12 mouse cellular contexts compared by ENCODE assay signal in genomic region chr12:36032419-36032818, GRCm38 (mm10). TPM values are rescaled to one million over a fixed set of nuclear protein-coding genes. Genes with fewer than 3 reads are reported as not detected.
DNase-seq lines count a peak whose midpoint lies in the region; ATAC-seq and TF ChIP-seq lines count a peak whose summit lies in the region.
"Had no signal": no experiment of that assay in that cellular context is flagged by ENCODE, and none has a peak within 500 bp of the region (broad histone marks: within the 10 kb centered on the region; RNA-seq: fewer than 3 reads in every experiment).

No protein-coding gene starts in this region.

- DNase-seq in embryonic facial prominence, embryonic 10.5 days (ENCODE audit: low spot score) = no peak
- no peak for DNase-seq in layer of hippocampus, adult 2 months (ENCODE audit: low spot score in 2 of 2)
- no peak for DNase-seq in layer of hippocampus, postnatal 10 days (ENCODE audit: low spot score in 2 of 2)
- DNase-seq in stomach, postnatal 0 days (ENCODE audit: low spot score) = no peak
- DNase-seq in adrenal gland, adult 8-10 months = no peak
- no peak for DNase-seq in frontal cortex, postnatal 36 days (ENCODE audit: low spot score in 2 of 2)
- DNase-seq: thymus, postnatal 14 days had no signal

- no peak overlapping the region for H3K4me2 ChIP-seq in embryonic facial prominence, embryonic 15.5 days (replicated peaks)
- H3K4me2 ChIP-seq in stomach, embryonic 14.5 days (replicated peaks; ENCODE audit: low read depth, low read length) = no peak overlapping the region
- no peak overlapping the region for H3K4me2 ChIP-seq in stomach, postnatal 0 days (replicated peaks; ENCODE audit: low read depth)
- H3K4me2 ChIP-seq: forebrain, embryonic 13.5 days had no signal

- H3K27ac ChIP-seq in embryonic facial prominence, embryonic 15.5 days (replicated peaks) = 0 out of 2 replicates have a peak overlapping the region, but pooled peaks have one; percentile 11
- no peak overlapping the region for H3K27ac ChIP-seq in embryonic facial prominence, embryonic 10.5 days (replicated peaks)
- H3K27ac ChIP-seq in layer of hippocampus, adult 2 months = peak overlapping the region; percentile 66
- peak overlapping the region; percentile 39; the same call in 1 of the 2 replicates for H3K27ac ChIP-seq in stomach, embryonic 14.5 days (ENCODE audit: low read length)
- no peak overlapping the region for H3K27ac ChIP-seq in stomach, postnatal 0 days (replicated peaks)
- H3K27ac ChIP-seq: forebrain, embryonic 13.5 days had no signal

- no peaks in the 10 kb centered on the region for H3K9me3 ChIP-seq in embryonic facial prominence, embryonic 15.5 days (replicated peaks)
- no peaks in the 10 kb centered on the region for H3K9me3 ChIP-seq in embryonic facial prominence, embryonic 10.5 days
- no peaks in the 10 kb centered on the region for H3K9me3 ChIP-seq in stomach, embryonic 14.5 days (ENCODE audit: control insufficient read depth, low read depth, low read length)
- H3K9me3 ChIP-seq in stomach, postnatal 0 days (ENCODE audit: control insufficient read depth, low read length) = no peaks in the 10 kb centered on the region

- no peak overlapping the region for H3K9ac ChIP-seq in embryonic facial prominence, embryonic 15.5 days
- no peak overlapping the region for H3K9ac ChIP-seq in stomach, embryonic 14.5 days (replicated peaks; ENCODE audit: low read depth, low read length)
- no peak overlapping the region for H3K9ac ChIP-seq in stomach, postnatal 0 days (ENCODE audit: low read length)
- H3K9ac ChIP-seq: forebrain, embryonic 13.5 days had no signal

- no peaks in the 10 kb centered on the region for H3K4me1 ChIP-seq in embryonic facial prominence, embryonic 15.5 days
- H3K4me1 ChIP-seq in embryonic facial prominence, embryonic 10.5 days = no peaks in the 10 kb centered on the region
- no peaks in the 10 kb centered on the region for H3K4me1 ChIP-seq in stomach, embryonic 14.5 days (ENCODE audit: control insufficient read depth, insufficient read depth, low read length)
- H3K4me1 ChIP-seq in stomach, postnatal 0 days (replicated peaks; ENCODE audit: control insufficient read depth, insufficient read depth) = no peaks in the 10 kb centered on the region
- H3K4me1 ChIP-seq: forebrain, embryonic 13.5 days had no signal

- H3K27me3 ChIP-seq in embryonic facial prominence, embryonic 15.5 days = no peaks in the 10 kb centered on the region
- H3K27me3 ChIP-seq in embryonic facial prominence, embryonic 10.5 days (replicated peaks; ENCODE audit: low read depth, poor library complexity, severe bottlenecking) = no peaks in the 10 kb centered on the region
- no peaks in the 10 kb centered on the region for H3K27me3 ChIP-seq in stomach, embryonic 14.5 days (ENCODE audit: control insufficient read depth, insufficient read depth, low read length)
- H3K27me3 ChIP-seq in stomach, postnatal 0 days (ENCODE audit: control insufficient read depth, insufficient read depth, low read length) = no peaks in the 10 kb centered on the region
- H3K27me3 ChIP-seq: forebrain, embryonic 13.5 days had no signal

- TF ChIP-seq CTCF in layer of hippocampus, adult 2 months (conservative IDR thresholded peaks at IDR 0.05) = 0 out of 2 replicates have a peak, but pooled peaks have one; percentile 2
- no peak for TF ChIP-seq CTCF in stomach, postnatal 0 days (IDR thresholded peaks at IDR 0.05; ENCODE audit: low read depth)

- H3K4me3 ChIP-seq in embryonic facial prominence, embryonic 15.5 days (replicated peaks) = no peak overlapping the region
- H3K4me3 ChIP-seq in embryonic facial prominence, embryonic 10.5 days = no peak overlapping the region
- no peak overlapping the region for H3K4me3 ChIP-seq in layer of hippocampus, adult 2 months
- H3K4me3 ChIP-seq in stomach, embryonic 14.5 days (ENCODE audit: low read depth, low read length) = no peak overlapping the region
- no peak overlapping the region for H3K4me3 ChIP-seq in stomach, postnatal 0 days (ENCODE audit: low read depth, low read length)
- H3K4me3 ChIP-seq: forebrain, embryonic 13.5 days had no signal

- no peak for TF ChIP-seq EP300 in stomach, postnatal 0 days (optimal IDR thresholded peaks at IDR 0.05)

- no peaks in the 10 kb centered on the region for H3K36me3 ChIP-seq in embryonic facial prominence, embryonic 15.5 days
- H3K36me3 ChIP-seq in embryonic facial prominence, embryonic 10.5 days (replicated peaks) = peaks cover 13% of the 10 kb centered on the region; the same call in 1 of the 2 replicates
- no peaks in the 10 kb centered on the region for H3K36me3 ChIP-seq in stomach, embryonic 14.5 days (ENCODE audit: control insufficient read depth, insufficient read depth, low read length)
- H3K36me3 ChIP-seq in stomach, postnatal 0 days (ENCODE audit: control insufficient read depth, insufficient read depth, low read length) = no peaks in the 10 kb centered on the region

- no peak for ATAC-seq in embryonic facial prominence, embryonic 15.5 days (ENCODE audit: insufficient number of reproducible peaks, low FRiP score, low TSS enrichment, low read depth)
- ATAC-seq in stomach, embryonic 14.5 days (ENCODE audit: insufficient number of reproducible peaks, insufficient read depth, low FRiP score, low read depth) = no peak
- ATAC-seq in stomach, postnatal 0 days (ENCODE audit: low FRiP score, low TSS enrichment) = no peak
- ATAC-seq: forebrain, embryonic 13.5 days had no signal

- 70% methylated on average over 4 of the region's 4 CpGs for WGBS in embryonic facial prominence, embryonic 15.5 days
- WGBS in embryonic facial prominence, embryonic 10.5 days = 82% methylated on average over 4 of the region's 4 CpGs
- WGBS in stomach, embryonic 14.5 days = 81% methylated on average over 4 of the region's 4 CpGs
- WGBS in stomach, postnatal 0 days = 67% methylated on average over 4 of the region's 4 CpGs

RNA-seq across cellular contexts. Expression of gene Tspan13, which starts 9.9 kb away (rescaled TPM):
- polyA plus RNA-seq in embryonic facial prominence, embryonic 15.5 days (2015; fragmentation: Nextera tagmentation; extraction: Ambion mirVana) = 55.7 and 66.5 TPM in 2 replicates
- polyA plus RNA-seq in embryonic facial prominence, embryonic 10.5 days (2016; fragmentation: Nextera tagmentation; extraction: Ambion mirVana) = 105 and 112 TPM in 2 replicates
- 100 to 1,000 TPM; 261 to 264 TPM for total RNA-seq in layer of hippocampus, adult 2 months (2021)
- total RNA-seq in layer of hippocampus, postnatal 10 days (2021) = 100 to 1,000 TPM; 297 to 309 TPM
- polyA plus RNA-seq in stomach, embryonic 14.5 days (2014; fragmentation: Nextera tagmentation; extraction: Ambion mirVana) = 123 and 132 TPM in 2 replicates
- polyA plus RNA-seq in stomach, postnatal 0 days (2015; fragmentation: Nextera tagmentation; extraction: Ambion mirVana) = 121 and 129 TPM in 2 replicates
- 10 to 100 TPM in 3 of 4 experiments, 1 to 10 TPM in 1; 8.9 to 18.6 (median 13.8) TPM for total RNA-seq in adrenal gland, adult 8-10 months (2022)

RNA-seq across cellular contexts. Expression of gene Agr2, which starts 39.7 kb away (rescaled TPM):
- 8.9 and 13.8 TPM in 2 replicates for polyA plus RNA-seq in embryonic facial prominence, embryonic 15.5 days (2015; fragmentation: Nextera tagmentation; extraction: Ambion mirVana)
- not detected in 2 replicates for polyA plus RNA-seq in embryonic facial prominence, embryonic 10.5 days (2016; fragmentation: Nextera tagmentation; extraction: Ambion mirVana)
- total RNA-seq in layer of hippocampus, adult 2 months (2021) = not detected
- total RNA-seq in layer of hippocampus, postnatal 10 days (2021) = not detected
- 223 TPM in 2 replicates for polyA plus RNA-seq in stomach, embryonic 14.5 days (2014; fragmentation: Nextera tagmentation; extraction: Ambion mirVana)
- 1,362 and 1,533 TPM in 2 replicates for polyA plus RNA-seq in stomach, postnatal 0 days (2015; fragmentation: Nextera tagmentation; extraction: Ambion mirVana)
- not detected for total RNA-seq in adrenal gland, adult 8-10 months (2022)
- polyA plus RNA-seq: embryonic facial prominence, embryonic 11.5 days; limb, embryonic 11.5 days had no signal

Comparison
In these comparisons a context has a peak if more than half of its experiments do, and no peak if none do; other contexts are left out.
1. H3K27ac ChIP-seq: peak in embryonic facial prominence, embryonic 15.5 days (single experiment), layer of hippocampus, adult 2 months (single experiment) and stomach, embryonic 14.5 days (single experiment); none in embryonic facial prominence, embryonic 10.5 days (single experiment) and stomach, postnatal 0 days (single experiment).
2. RNA of gene Agr2, which starts 39.7 kb away (polyA plus RNA-seq): 1,362 to 1,533 TPM in stomach, postnatal 0 days and 223 TPM in stomach, embryonic 14.5 days; 8.9 to 13.8 TPM in embryonic facial prominence, embryonic 15.5 days and not detected in embryonic facial prominence, embryonic 10.5 days; every median in the first group is over 10 times any median in the second.